Comparison of ENCODE assay signal across 17 mouse cellular contexts in the genomic region with DNA sequence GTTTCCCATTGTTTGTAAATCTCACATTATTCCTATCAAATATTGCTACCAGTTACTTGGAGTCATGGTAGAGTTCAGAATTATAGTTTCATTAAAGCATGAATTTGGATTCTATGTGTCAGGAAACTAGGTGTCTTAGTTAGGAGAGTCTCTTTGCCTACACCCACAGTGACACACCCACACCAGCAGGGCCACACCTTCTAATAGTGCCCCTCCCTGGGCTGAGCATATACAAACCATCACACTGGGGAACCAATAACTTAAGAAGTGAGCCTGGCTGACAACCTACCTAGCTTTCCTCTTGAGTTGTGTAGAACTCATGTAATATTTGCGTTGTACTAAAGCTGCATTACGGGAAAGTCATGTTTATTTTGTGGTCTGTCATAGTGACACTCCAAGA. TPM values are rescaled to one million over a fixed set of nuclear protein-coding genes. Genes with fewer than 3 reads are reported as not detected.
"Had no signal": no experiment of that assay in that cellular context is flagged by ENCODE, and none has a peak within 500 bp of the region (broad histone marks: within the 10 kb centered on the region; RNA-seq: fewer than 3 reads in every experiment).

No protein-coding gene starts in this region.

- H3K9me3 ChIP-seq: kidney, embryonic 15.5 days had no signal

- H3K27me3 ChIP-seq: kidney, embryonic 15.5 days had no signal

- H3K4me1 ChIP-seq: kidney, embryonic 15.5 days had no signal

- H3K4me2 ChIP-seq: kidney, embryonic 15.5 days; lung, embryonic 14.5 days; midbrain, embryonic 11.5 days had no signal

- ATAC-seq: lung, postnatal 0 days had no signal

- H3K27ac ChIP-seq: kidney, embryonic 15.5 days; left cerebral cortex, adult 2 months; liver, embryonic 14.5 days had no signal

- DNase-seq: kidney, adult 11 months; kidney, adult 8-10 months; kidney, postnatal 10 days; kidney, postnatal 36 days; layer of hippocampus, postnatal 36 days; lung, embryonic 14.5 days; midbrain, embryonic 14.5 days; thymus, adult 18-20 months; thymus, postnatal 36 days had no signal

- H3K4me3 ChIP-seq: kidney, embryonic 15.5 days; left cerebral cortex, adult 2 months had no signal

- H3K9ac ChIP-seq: kidney, embryonic 15.5 days; liver, embryonic 14.5 days; lung, embryonic 14.5 days had no signal

RNA-seq across cellular contexts. Expression of gene Fam229b, which starts 7.7 kb away (rescaled TPM):
- total RNA-seq: megakaryocyte-erythroid progenitor cell, adult 5-6 weeks had no signal

RNA-seq across cellular contexts. Expression of gene Ccn6, which starts 22.2 kb away (rescaled TPM):
- total RNA-seq: megakaryocyte progenitor cell, adult 5-6 weeks; megakaryocyte-erythroid progenitor cell, adult 5-6 weeks had no signal
- polyA plus RNA-seq: lung, postnatal 0 days; testis, adult 2 months had no signal
